Mouse (Mus musculus): ENCODE data around the gene Psors1c2. TPM values are rescaled to one million over a fixed set of nuclear protein-coding genes. Genes with fewer than 3 reads are reported as not detected.
A peak's percentile ranks its signal among the peaks of the same experiment; 100 is the strongest.

Psors1c2 gene
- total RNA-seq, 2 experiments from 2014 or later, result not detected

GRCm38 (mm10) chr17:35517526-35517925, 15.5 kb upstream of the Psors1c2 start:
- peak; percentile 30 for DNase-seq

DNA sequence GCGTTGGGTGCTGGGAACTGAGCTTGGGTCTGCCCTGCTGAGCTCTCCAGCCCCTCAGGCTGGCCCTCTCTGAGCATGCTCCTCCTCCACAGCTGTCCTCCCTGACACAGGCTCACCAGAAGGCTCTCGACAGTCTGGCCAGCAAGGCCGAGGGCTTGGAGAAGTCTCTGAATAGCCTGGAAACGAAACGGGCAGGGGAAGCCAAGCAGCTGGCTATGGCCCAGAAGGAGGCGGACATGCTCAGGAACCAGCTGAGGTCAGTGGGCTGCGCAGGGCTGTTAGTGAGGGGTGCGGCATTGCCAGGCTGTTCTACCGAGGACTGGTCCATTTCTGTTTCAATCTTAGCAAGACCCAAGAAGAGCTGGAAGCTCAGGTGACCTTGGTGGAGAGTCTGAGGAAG, 8.6 kb upstream of the Psors1c2 start:
- peak; percentile 23 for DNase-seq

DNA sequence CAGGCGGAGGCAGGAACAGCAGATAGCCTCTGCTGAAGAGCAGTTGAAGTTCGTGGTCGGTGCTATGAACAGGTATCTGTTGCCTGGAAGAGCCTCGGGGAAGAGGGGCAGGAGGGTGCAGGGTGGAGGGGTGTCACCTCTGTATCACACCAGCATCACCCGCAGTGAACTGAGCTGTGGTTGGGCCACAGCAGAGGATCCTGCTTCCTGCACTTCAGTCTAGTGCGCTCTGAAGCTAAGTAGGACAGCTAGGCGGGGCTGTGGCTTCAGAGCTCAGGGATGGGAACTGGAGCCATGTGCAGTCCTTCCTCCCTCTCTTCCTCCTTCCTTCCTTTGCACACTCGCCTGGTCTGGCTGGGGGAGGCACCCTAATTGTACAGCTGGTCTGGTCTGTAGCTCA, 6.4 kb upstream of the Psors1c2 start:
- DNase-seq, result no peak

GRCm38 (mm10) chr17:35532360-35532759, 641 bp upstream of the Psors1c2 start:
- DNase-seq, result no peak

DNA sequence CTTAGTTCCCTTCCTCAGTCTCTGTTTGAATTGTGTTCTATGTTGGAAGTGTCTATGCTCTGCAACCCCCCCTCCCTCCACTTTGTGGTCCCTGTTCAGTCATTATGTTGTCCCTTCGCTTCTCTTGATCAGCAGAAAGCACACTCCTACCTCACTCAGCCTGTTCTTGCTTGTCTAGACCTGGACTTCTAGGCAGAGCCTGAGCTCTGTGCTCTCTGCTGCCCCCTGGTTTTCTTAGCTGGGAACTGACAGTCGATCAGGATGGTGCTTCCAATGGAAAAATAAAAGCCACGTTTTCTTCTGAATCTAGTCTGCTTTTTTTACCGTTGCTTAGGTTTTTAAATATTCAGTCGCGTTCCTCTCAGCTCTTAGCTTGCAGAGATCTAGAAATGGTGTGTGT, 1.3 kb downstream of the Psors1c2 start:
- DNase-seq, result peak; percentile 85

DNA sequence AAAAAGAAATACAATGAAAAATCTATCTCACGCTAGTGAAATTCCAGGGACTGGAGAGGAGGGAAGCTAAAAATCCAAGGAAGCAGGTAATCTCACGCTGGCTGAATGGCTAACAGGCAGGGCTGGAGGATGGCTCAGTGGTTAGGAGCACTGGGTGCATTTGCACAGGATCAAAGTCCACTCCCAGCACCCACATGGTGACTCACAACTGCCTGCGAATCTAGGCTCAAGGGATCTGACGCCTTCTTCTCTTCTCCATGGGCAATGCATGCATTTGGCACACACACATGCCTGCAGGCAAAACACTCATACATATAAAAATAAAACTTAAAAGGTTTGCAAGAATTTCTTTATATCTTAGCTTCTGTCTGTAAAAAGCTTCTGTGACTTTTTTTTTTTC, 4.4 kb downstream of the Psors1c2 start:
- no peak for DNase-seq

DNA sequence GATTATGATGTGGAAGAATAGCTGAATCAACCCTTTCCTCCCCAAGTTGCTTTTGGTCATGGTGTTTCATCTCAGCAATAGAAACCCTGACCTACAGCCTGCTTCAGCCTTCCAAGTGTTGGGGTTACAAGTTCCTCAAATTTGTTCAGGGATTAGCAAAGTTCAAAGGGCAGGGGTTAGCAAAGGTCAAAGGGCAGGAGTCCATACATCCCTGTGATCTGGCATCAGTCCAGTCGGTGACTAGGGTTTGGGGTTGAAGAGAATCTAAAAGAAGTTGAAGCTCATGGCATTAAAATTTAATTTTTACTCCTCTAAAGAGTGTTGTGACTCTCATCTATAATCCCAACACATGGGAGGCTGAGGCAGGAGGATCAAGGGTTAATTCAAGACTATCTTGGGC, 5.5 kb downstream of the Psors1c2 start:
- no peak for DNase-seq

- DNase-seq, result no peak
Observed at GRCm38 (mm10) chr17:35539540-35539939, 6.5 kb downstream of the Psors1c2 start.

GRCm38 (mm10) chr17:35542761-35543411, 9.9 kb downstream of the Psors1c2 start:
- no peak for DNase-seq

- no peak for DNase-seq
Observed at GRCm38 (mm10) chr17:35543412-35543861, 10.4 kb downstream of the Psors1c2 start.

DNA sequence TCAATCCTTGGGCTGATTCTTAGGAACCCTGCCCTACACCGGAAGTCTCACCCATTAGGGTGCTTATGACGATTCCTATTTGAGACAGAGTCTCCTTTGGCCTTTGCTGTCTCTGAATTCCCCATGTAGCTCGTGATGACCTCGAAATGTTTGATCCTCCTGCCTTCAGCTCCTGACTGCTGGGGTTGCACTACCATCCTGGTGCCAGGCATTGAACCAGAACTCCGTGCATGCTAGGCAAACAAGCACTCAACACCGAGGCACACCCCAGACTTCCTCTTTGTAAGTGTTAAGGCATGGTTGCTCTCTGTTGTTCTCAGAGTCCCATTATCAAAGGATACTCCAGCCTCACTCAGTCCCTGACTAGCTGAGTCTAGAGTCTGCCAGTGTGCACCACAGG, 11.0 kb downstream of the Psors1c2 start:
- DNase-seq, result no peak

DNA sequence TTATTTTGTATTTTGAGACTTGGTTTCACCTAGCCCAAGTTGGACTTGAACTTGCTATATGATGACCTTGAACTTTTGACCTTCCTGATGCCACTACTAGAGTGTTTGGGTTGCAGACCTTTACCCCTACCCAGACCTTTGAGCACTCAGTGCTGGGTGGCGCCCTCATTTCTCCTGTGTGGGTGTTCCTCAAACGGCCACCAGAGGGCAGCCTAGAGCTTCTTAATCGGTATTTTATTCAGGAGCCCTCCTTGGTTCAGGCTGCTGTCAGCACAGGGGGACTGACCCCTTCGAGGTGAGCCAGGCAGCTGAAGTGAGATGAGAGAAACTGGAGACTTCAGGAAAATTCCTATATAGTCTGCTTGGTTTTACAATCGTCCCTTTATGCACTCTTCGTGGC, 11.7 kb downstream of the Psors1c2 start:
- DNase-seq, result peak; percentile 71

GRCm38 (mm10) chr17:35547465-35547864, 14.5 kb downstream of the Psors1c2 start:
- DNase-seq, result no peak

GRCm38 (mm10) chr17:35548636-35549035, 15.6 kb downstream of the Psors1c2 start:
- DNase-seq, result no peak

GRCm38 (mm10) chr17:35549437-35550142, 16.6 kb downstream of the Psors1c2 start:
- DNase-seq, result peak; percentile 84

DNA sequence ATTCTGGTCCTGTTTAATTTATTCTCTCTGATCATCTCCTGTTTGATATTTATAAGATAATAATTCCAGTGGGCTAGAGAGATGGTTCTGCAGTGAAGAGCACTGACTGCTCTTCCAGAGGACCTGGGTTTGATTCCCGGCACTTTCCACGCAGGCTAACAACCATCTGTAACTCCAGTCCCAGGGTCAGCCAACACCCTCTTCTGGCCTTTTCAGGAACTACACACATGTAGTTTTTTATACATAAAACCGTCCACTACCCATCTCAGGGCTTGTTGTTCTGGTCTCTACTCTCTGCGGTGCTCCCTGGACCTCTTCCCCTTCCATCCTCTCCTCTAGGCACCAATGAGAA, 17.1 kb downstream of the Psors1c2 start:
- no peak for DNase-seq

DNA sequence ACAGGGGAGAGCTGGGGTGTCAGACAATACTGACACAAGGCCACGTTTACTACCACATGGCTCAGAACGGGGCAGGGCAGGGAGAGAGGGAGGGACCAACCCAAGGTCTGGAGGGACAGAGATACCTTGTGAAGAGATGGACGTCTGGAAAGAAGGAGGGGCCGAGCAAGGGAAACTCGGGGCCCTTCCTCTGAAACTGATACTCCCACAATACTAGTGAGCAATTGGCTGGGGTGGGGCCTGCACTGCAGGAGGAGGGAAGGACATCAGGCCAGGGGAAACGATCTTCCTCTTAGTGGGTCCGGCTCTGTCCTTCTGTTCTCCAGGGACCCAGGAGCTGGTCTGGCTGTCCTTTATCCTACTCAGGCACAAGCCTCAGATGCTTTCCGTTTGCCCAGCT, 17.9 kb downstream of the Psors1c2 start:
- no peak for DNase-seq

DNA sequence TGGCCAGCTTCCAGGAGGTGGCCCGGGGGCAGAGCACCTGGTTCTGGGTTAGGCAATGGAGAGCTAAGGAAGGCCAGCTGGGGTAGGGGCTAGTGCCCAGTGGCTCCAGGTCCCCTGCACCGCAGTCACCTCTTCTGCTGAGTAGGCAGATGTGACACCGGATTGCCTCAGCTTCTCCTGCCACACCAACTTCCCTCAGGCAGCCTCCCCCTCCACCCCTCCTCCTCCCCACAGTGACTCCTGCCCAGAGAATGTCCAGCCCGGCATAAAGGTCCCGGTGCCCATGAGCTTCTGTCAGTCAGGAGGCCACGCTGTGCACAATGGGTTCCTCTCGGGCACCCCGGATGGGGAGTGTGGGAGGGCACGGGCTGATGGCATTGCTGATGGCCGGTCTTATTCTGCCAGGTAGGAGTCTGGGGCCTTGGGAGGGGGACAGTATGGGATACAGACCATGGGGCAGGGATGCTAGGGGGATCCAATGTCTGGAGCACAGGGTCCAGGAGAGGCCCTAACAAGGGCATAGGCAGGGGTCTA, 18.9 kb downstream of the Psors1c2 start, which contains the start of gene Cdsn:
TSS of gene Cdsn (plus strand) at position 248 of the 534 bp plus-strand sequence.
- peak; percentile 64 for DNase-seq

- DNase-seq, result no peak
Observed at GRCm38 (mm10) chr17:35554321-35554720, 21.3 kb downstream of the Psors1c2 start.

GRCm38 (mm10) chr17:35554761-35555397, 21.9 kb downstream of the Psors1c2 start:
- no peak for DNase-seq

DNA sequence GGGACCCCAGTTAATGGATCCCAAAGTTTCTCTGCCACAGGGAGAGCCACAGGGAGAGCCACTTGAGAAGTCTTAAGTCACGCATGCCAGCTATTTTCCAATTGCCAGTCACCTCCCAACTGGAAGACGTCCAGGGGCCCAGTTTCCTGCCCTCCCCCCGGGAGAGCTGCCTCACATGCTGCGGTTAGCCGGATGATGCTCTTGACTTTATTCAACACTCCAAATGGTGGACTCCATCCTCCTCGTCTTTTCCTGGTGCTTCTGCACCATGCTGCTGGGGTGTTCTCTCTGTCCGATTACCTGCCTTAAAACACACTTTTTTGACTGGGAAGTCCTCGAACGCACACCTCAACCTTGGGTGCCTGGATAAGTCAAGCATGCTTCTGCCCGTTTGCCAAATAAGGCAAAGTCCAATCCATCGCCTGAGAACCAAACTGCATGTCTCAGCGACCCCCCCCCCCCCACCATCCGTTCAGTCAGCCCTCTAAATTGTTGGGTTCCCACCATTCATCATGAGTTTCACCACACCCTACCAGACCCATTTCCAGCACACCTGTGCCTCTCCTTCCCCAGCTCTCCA, 23.3 kb downstream of the Psors1c2 start:
- no peak for DNase-seq

GRCm38 (mm10) chr17:35556812-35557211, 23.8 kb downstream of the Psors1c2 start:
- peak; percentile 68 for DNase-seq

- no peak for DNase-seq
Observed at GRCm38 (mm10) chr17:35557351-35557750, 24.4 kb downstream of the Psors1c2 start.
